In genomic region chr15:99226090-99226489, GRCm38 (mm10) we compare ENCODE assay signal across 11 mouse cellular contexts. TPM values are rescaled to one million over a fixed set of nuclear protein-coding genes. Genes with fewer than 3 reads are reported as not detected.
A peak's percentile ranks its signal among the peaks of the same experiment; 100 is the strongest.
DNase-seq lines count a peak whose midpoint lies in the region; ATAC-seq and TF ChIP-seq lines count a peak whose summit lies in the region.
"Had no signal": no experiment of that assay in that cellular context is flagged by ENCODE, and none has a peak within 500 bp of the region (broad histone marks: within the 10 kb centered on the region; RNA-seq: fewer than 3 reads in every experiment).

No protein-coding gene starts in this region.

- no peak overlapping the region for H3K27ac ChIP-seq in kidney, embryonic 15.5 days
- H3K27ac ChIP-seq in embryonic facial prominence, embryonic 12.5 days, result no peak overlapping the region
- no peak overlapping the region for H3K27ac ChIP-seq in hindbrain, postnatal 0 days
- H3K27ac ChIP-seq: macrophage had no signal

- DNase-seq in kidney, postnatal 4 days, result no peak
- peak; percentile 71 for DNase-seq in ZHBTc4 (ENCODE audit: low read depth, low spot score)
- no peak for DNase-seq in hindbrain, postnatal 0 days (ENCODE audit: low spot score)
- no peak for DNase-seq in adipocyte (ENCODE audit: low spot score)
- no peak for DNase-seq in urinary bladder, postnatal 10 days (ENCODE audit: low spot score)
- DNase-seq: kidney, adult 11 months had no signal

- H3K9ac ChIP-seq in kidney, embryonic 15.5 days, result no peak overlapping the region
- H3K9ac ChIP-seq in embryonic facial prominence, embryonic 12.5 days, result no peak overlapping the region
- H3K9ac ChIP-seq in hindbrain, postnatal 0 days (replicated peaks; ENCODE audit: low read length), result no peak overlapping the region

- ATAC-seq in kidney, embryonic 15.5 days (replicated peaks; ENCODE audit: low FRiP score), result no peak
- no peak for ATAC-seq in embryonic facial prominence, embryonic 12.5 days (ENCODE audit: insufficient number of reproducible peaks, insufficient read depth, low FRiP score, low TSS enrichment)
- no peak for ATAC-seq in hindbrain, postnatal 0 days

- H3K4me3 ChIP-seq in kidney, embryonic 15.5 days (replicated peaks), result 0 out of 2 replicates have a peak overlapping the region, but pooled peaks have one; percentile 48
- peak overlapping the region; percentile 44; the same call in 1 of the 2 replicates for H3K4me3 ChIP-seq in embryonic facial prominence, embryonic 12.5 days
- H3K4me3 ChIP-seq in hindbrain, postnatal 0 days (ENCODE audit: low read length), result no peak overlapping the region

- peaks cover 97% of the 10 kb centered on the region for H3K27me3 ChIP-seq in kidney, embryonic 15.5 days
- H3K27me3 ChIP-seq in embryonic facial prominence, embryonic 12.5 days, result peaks cover 99% of the 10 kb centered on the region
- H3K27me3 ChIP-seq in hindbrain, postnatal 0 days (ENCODE audit: insufficient read depth, low read length), result peaks cover 53% of the 10 kb centered on the region

- WGBS in kidney, embryonic 15.5 days, result 22% methylated on average over 14 of the region's 14 CpGs
- 14% methylated on average over 14 of the region's 14 CpGs for WGBS in embryonic facial prominence, embryonic 12.5 days
- WGBS in hindbrain, postnatal 0 days, result 24% methylated on average over 14 of the region's 14 CpGs

- no peaks in the 10 kb centered on the region for H3K36me3 ChIP-seq in kidney, embryonic 15.5 days
- no peaks in the 10 kb centered on the region for H3K36me3 ChIP-seq in embryonic facial prominence, embryonic 12.5 days
- no peaks in the 10 kb centered on the region for H3K36me3 ChIP-seq in hindbrain, postnatal 0 days (ENCODE audit: insufficient read depth, low read length)

- H3K4me2 ChIP-seq in kidney, embryonic 15.5 days, result peak overlapping the region; percentile 81; the same call in 1 of the 2 replicates
- peak overlapping the region; percentile 71 for H3K4me2 ChIP-seq in embryonic facial prominence, embryonic 12.5 days (replicated peaks)
- 0 out of 2 replicates have a peak overlapping the region, but pooled peaks have one; percentile 6 for H3K4me2 ChIP-seq in hindbrain, postnatal 0 days (ENCODE audit: low read depth, low read length)
- H3K4me2 ChIP-seq: liver, embryonic 11.5 days had no signal

- H3K9me3 ChIP-seq in kidney, embryonic 15.5 days (replicated peaks), result no peaks in the 10 kb centered on the region
- no peaks in the 10 kb centered on the region for H3K9me3 ChIP-seq in embryonic facial prominence, embryonic 12.5 days
- H3K9me3 ChIP-seq in hindbrain, postnatal 0 days (ENCODE audit: low read length), result no peaks in the 10 kb centered on the region

- no peak for TF ChIP-seq CTCF in hindbrain, postnatal 0 days (IDR thresholded peaks at IDR 0.05; ENCODE audit: low read depth)

- peaks cover 49% of the 10 kb centered on the region for H3K4me1 ChIP-seq in kidney, embryonic 15.5 days
- peaks cover 50% of the 10 kb centered on the region for H3K4me1 ChIP-seq in embryonic facial prominence, embryonic 12.5 days
- peaks cover 11% of the 10 kb centered on the region for H3K4me1 ChIP-seq in hindbrain, postnatal 0 days (ENCODE audit: insufficient read depth, low read length)

RNA-seq across cellular contexts. Expression of gene Kcnh3, which starts 1.4 kb away (rescaled TPM):
- polyA plus RNA-seq in kidney, embryonic 15.5 days (2015; fragmentation: Nextera tagmentation; extraction: Ambion mirVana), result 0.44 and 0.51 TPM in 2 replicates
- polyA plus RNA-seq in embryonic facial prominence, embryonic 12.5 days (2016; fragmentation: Nextera tagmentation; extraction: Ambion mirVana), result 0.81 and 1.2 TPM in 2 replicates
- 1.8 and 3.6 TPM in 2 replicates for total RNA-seq in hindbrain, postnatal 0 days (2014; rRNA removed)
- polyA plus RNA-seq in hindbrain, postnatal 0 days (2015; fragmentation: Nextera tagmentation; extraction: Ambion mirVana), result 0.91 and 1.2 TPM in 2 replicates
- total RNA-seq: granulocyte monocyte progenitor cell, adult 5-6 weeks had no signal
- polyA plus RNA-seq: macrophage had no signal

RNA-seq across cellular contexts. Expression of gene Mcrs1, which starts 25.7 kb away (rescaled TPM):
- 149 and 172 TPM in 2 replicates for polyA plus RNA-seq in kidney, embryonic 15.5 days (2015; fragmentation: Nextera tagmentation; extraction: Ambion mirVana)
- 159 and 160 TPM in 2 replicates for polyA plus RNA-seq in embryonic facial prominence, embryonic 12.5 days (2016; fragmentation: Nextera tagmentation; extraction: Ambion mirVana)
- 228 and 229 TPM in 2 replicates for total RNA-seq in hindbrain, postnatal 0 days (2014; rRNA removed)
- 199 and 206 TPM in 2 replicates for polyA plus RNA-seq in hindbrain, postnatal 0 days (2015; fragmentation: Nextera tagmentation; extraction: Ambion mirVana)

Comparison
In these comparisons a context has a peak if more than half of its experiments do, and no peak if none do; other contexts are left out.
1. H3K4me2 ChIP-seq: peak in every context shown above with its lines; median percentile 81 in kidney, embryonic 15.5 days; 71 in embryonic facial prominence, embryonic 12.5 days; 6 in hindbrain, postnatal 0 days.